Mouse (Mus musculus) megakaryocyte, adult 5-6 weeks (primary cell): ENCODE data around the gene Iscu. TPM values are rescaled to one million over a fixed set of nuclear protein-coding genes. Genes with fewer than 3 reads are reported as not detected.

Experiments
- ATAC-seq: 2 replicates; pipeline ENCODE4 v1.8.0; 2016; ENCODE audit warnings: mild to moderate bottlenecking, inconsistent platforms; ENCODE audit not compliant: poor library complexity, severe bottlenecking
- total RNA-seq, 2 experiments: library from RNA; stranded (forward) in 1 of 2; stranded (reverse) in 1 of 2; fragments of 153-499, 151-499 nt in 1 of 2; fragments of 221-1000, 200-1000 nt in 1 of 2; gene quantifications; 2 replicates each; pipeline versions ENCODE4 v1.2.3 to v1.2.4; 2015 to 2017

The Iscu gene
- total RNA-seq, 2 experiments from 2014 or later, result 95.5 to 107 TPM

- ATAC-seq, result no peak
Observed at GRCm38 (mm10) chr5:113813608-113814007, 41.1 kb downstream of the Iscu start.

- ATAC-seq, result no peak
Observed at GRCm38 (mm10) chr5:113814111-113815040, 41.8 kb downstream of the Iscu start.

GRCm38 (mm10) chr5:113815041-113815389, 42.5 kb downstream of the Iscu start:
- no peak for ATAC-seq

GRCm38 (mm10) chr5:113815638-113816152, 43.1 kb downstream of the Iscu start:
- peak; percentile 74 for ATAC-seq

- ATAC-seq, result no peak
Observed at GRCm38 (mm10) chr5:113818572-113818971, 46.0 kb downstream of the Iscu start.

- ATAC-seq, result peak; percentile 67
Observed at GRCm38 (mm10) chr5:113824228-113824627, 51.7 kb downstream of the Iscu start.

- no peak for ATAC-seq
Observed at GRCm38 (mm10) chr5:113825558-113825957, 53.0 kb downstream of the Iscu start.

- no peak for ATAC-seq
Observed at GRCm38 (mm10) chr5:113826619-113827018, 54.1 kb downstream of the Iscu start.

Other genes starting within 250 kb of the Iscu start
- gene Cmklr1, start 122.3 kb upstream of the Iscu start, total RNA-seq (2015), result 1.9 and 2.1 TPM in 2 replicates
- 0.41 and 2.2 TPM in 2 replicates for gene Cmklr1, start 122.3 kb upstream of the Iscu start, total RNA-seq (2017)
- not detected in 2 replicates for gene 1700069L16Rik, start 48.0 kb upstream of the Iscu start, total RNA-seq (2015)
- not detected in 2 replicates for gene 1700069L16Rik, start 48.0 kb upstream of the Iscu start, total RNA-seq (2017)
- 3.9 and 4.2 TPM in 2 replicates for gene Ficd, start 36.9 kb upstream of the Iscu start, total RNA-seq (2015)
- gene Ficd, start 36.9 kb upstream of the Iscu start, total RNA-seq (2017), result 2.5 and 2.8 TPM in 2 replicates
- gene Sart3, start 238 bp upstream of the Iscu start, total RNA-seq (2015), result 9.9 and 11.9 TPM in 2 replicates
- gene Sart3, start 238 bp upstream of the Iscu start, total RNA-seq (2017), result 26.1 and 28.3 TPM in 2 replicates
- 1.9 and 2.8 TPM in 2 replicates for gene Tmem119, start 27.8 kb downstream of the Iscu start, total RNA-seq (2015)
- 2.3 and 3.2 TPM in 2 replicates for gene Tmem119, start 27.8 kb downstream of the Iscu start, total RNA-seq (2017)
- 718 and 733 TPM in 2 replicates for gene Selplg, start 59.9 kb downstream of the Iscu start, total RNA-seq (2015)
- gene Selplg, start 59.9 kb downstream of the Iscu start, total RNA-seq (2017), result 291 and 312 TPM in 2 replicates
- 93.2 and 103 TPM in 2 replicates for gene Coro1c, start 136.0 kb downstream of the Iscu start, total RNA-seq (2015)
- 141 and 145 TPM in 2 replicates for gene Coro1c, start 136.0 kb downstream of the Iscu start, total RNA-seq (2017)
- gene Ssh1, start 221.1 kb downstream of the Iscu start, total RNA-seq (2015), result 10.2 and 10.4 TPM in 2 replicates
- 4.7 and 4.9 TPM in 2 replicates for gene Ssh1, start 221.1 kb downstream of the Iscu start, total RNA-seq (2017)
- not detected in 2 replicates for gene Dao, start 231.0 kb downstream of the Iscu start, total RNA-seq (2015)
- gene Dao, start 231.0 kb downstream of the Iscu start, total RNA-seq (2017), result not detected in 2 replicates